Mouse (Mus musculus) embryonic facial prominence, embryonic 11.5 days (tissue): ENCODE data around the gene Lrch4. TPM values are rescaled to one million over a fixed set of nuclear protein-coding genes. Genes with fewer than 3 reads are reported as not detected.

Experiments
- ATAC-seq: fragments of 200-750 bp; cut with Nextera tagmentation; replicated peaks from 2 replicates; pipeline ENCODE4 v1.8.0; 2017; ENCODE audit warnings: low read depth; ENCODE audit not compliant: insufficient number of reproducible peaks, low FRiP score, low TSS enrichment
- DNase-seq: peaks from one replicate; pipeline ENCODE4 v3.0.0-alpha.2; 2015; ENCODE audit warnings: low spot score
- H3K27ac ChIP-seq: fragments of 300-500 bp; sonication (generic); replicated peaks from 2 replicates; pipeline ENCODE4 v1.5.1; 2014; ENCODE audit warnings: mild to moderate bottlenecking, low read depth, low read length, control low read depth
- H3K27me3 ChIP-seq: fragments of 300-500 bp; sonication (generic); 2 replicates; pipeline ENCODE4 v1.6.1; 2014; ENCODE audit warnings: mild to moderate bottlenecking, low read length, moderate library complexity, mixed read lengths; ENCODE audit not compliant: control insufficient read depth, insufficient read depth
- H3K36me3 ChIP-seq: fragments of 300-500 bp; sonication (generic); replicated peaks from 2 replicates; pipeline ENCODE4 v1.6.1; 2014; ENCODE audit warnings: low read depth, mild to moderate bottlenecking, low read length, moderate library complexity, mixed read lengths; ENCODE audit not compliant: control insufficient read depth, insufficient read depth
- H3K4me1 ChIP-seq: fragments of 300-500 bp; sonication (generic); 2 replicates; pipeline ENCODE4 v1.6.1; 2014; ENCODE audit warnings: low read length, mixed read lengths; ENCODE audit not compliant: control insufficient read depth, insufficient read depth
- H3K4me2 ChIP-seq: fragments of 300-500 bp; sonication (generic); 2 replicates; pipeline ENCODE4 v1.6.1; 2014; ENCODE audit warnings: low read depth, mild to moderate bottlenecking, control low read depth, low read length, moderate library complexity
- H3K4me3 ChIP-seq: fragments of 300-500 bp; sonication (generic); 2 replicates; pipeline ENCODE4 v1.5.1; 2014; ENCODE audit warnings: low read depth, low read length, control low read depth
- H3K9ac ChIP-seq: fragments of 300-500 bp; sonication (generic); replicated peaks from 2 replicates; pipeline ENCODE4 v1.6.1; 2014; ENCODE audit warnings: mild to moderate bottlenecking, control low read depth, low read length
- H3K9me3 ChIP-seq: fragments of 300-500 bp; sonication (generic); replicated peaks from 2 replicates; pipeline ENCODE4 v1.6.1; 2016; ENCODE audit warnings: mild to moderate bottlenecking, low read length, inconsistent platforms, mixed read lengths; ENCODE audit not compliant: control insufficient read depth
- WGBS: fragments of 180-500 bp; shearing (Covaris S2); extraction: QIAGEN DNeasy Blood & Tissue Kit; methylation state at CpG from one replicate; pipeline ENCODE4 v1.1.7; 2014; 5-methylcytosine and 5-hydroxymethylcytosine counted together
- polyA plus RNA-seq: library from polyadenylated mRNA; unstranded; fragments of >200 nt; fragmentation: Nextera tagmentation; extraction: Ambion mirVana; gene quantifications from 2 replicates; pipeline ENCODE4 v1.2.1, GENCODE M21; 2014

Gene Lrch4
- polyA plus RNA-seq, 1 experiment from 2014 or later = 28.4 TPM

DNA sequence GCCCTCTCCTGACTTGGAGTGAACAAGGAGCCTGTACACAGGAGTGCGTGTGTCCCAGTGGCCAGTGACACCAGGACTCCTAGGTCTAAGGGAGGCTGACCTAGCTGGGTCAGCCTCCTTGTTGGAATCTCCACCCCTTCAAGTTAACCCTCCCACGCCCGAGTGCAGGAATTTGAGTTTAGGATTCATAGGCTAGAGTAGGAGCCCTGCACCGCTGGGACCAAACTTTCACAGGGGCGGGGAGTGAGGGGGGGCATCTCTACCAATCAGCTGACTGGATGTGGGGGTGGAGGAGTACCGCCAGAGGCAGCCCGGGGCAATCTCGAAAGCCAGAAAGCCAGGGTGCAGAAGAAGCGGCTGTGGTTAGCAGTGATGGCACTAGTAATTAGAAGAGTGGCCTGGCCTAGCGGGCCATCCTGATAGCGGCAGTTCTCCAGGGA is 16.8 kb downstream of the Lrch4 start, which contains the start of gene Irs3:
Gene Irs3 (minus strand): TSS at position 63 of the 440 bp plus-strand sequence.
- ATAC-seq = no peak
- no peaks in the 10 kb centered on the region for H3K9me3 ChIP-seq
- H3K4me2 ChIP-seq = peak within 1 kb of the TSS; percentile 52
- H3K36me3 ChIP-seq = peaks cover 7% of the 10 kb centered on the region
- 12% methylated on average over 11 of the region's 11 CpGs for WGBS
- no peak within 1 kb of the TSS for H3K27ac ChIP-seq
- H3K4me3 ChIP-seq = peak within 1 kb of the TSS; percentile 26
- peak; percentile 27 for DNase-seq
- H3K9ac ChIP-seq = no peak within 1 kb of the TSS
- peaks cover 8% of the 10 kb centered on the region for H3K4me1 ChIP-seq
- peaks cover 21% of the 10 kb centered on the region for H3K27me3 ChIP-seq

DNA sequence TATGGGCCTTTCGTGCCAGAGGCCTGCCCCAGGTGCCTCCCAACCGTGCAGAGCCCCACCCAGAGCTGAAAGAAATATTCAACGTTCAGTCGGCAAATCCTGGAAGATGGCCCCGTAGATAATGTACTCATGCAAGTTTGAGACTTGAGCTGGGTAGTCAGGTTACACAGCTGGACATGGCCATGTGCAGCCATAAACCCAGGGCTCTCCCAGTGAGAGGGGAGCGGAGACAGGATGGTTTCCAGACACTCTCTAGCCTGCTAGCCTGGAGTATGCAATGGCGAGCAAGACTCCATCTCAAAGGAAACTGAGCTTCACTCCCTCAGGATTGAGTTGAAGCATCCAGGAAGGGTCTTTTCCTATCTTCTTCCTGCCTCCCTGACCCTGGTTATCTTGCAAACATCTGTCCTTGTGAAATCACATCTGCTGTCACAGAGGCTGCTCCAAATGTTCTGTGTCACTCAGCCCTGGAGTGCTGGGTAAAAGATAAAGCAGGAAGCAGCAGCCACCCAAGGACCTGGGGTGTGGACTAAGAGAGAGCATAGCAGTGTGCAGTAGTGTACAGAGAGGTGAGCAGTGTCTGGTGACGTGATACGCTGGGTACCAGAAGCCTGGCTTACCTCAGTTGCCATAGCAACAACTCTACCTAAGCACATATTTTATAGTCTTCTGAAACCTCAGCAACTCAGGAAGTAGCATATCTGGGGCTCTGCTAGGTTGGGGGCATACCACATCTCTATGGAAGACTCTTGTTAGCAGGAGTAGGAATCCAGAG is 19.1 kb downstream of the Lrch4 start:
- no peak for DNase-seq

GRCm38 (mm10) chr5:137649251-137649650 is 20.3 kb downstream of the Lrch4 start:
- Histone ChIP-seq H3K9ac (no peak overlapping the region), H3K36me3 (no peaks in the 10 kb centered on the region), H3K27ac (no peak overlapping the region), H3K4me3 (no peak overlapping the region), H3K4me2 (no peak overlapping the region), H3K27me3 (peaks cover 15% of the 10 kb centered on the region), H3K4me1 (peaks cover 8% of the 10 kb centered on the region), H3K9me3 (no peaks in the 10 kb centered on the region)
- ATAC-seq = no peak
- DNase-seq = no peak
- WGBS = 29% methylated on average over 4 of the region's 4 CpGs

More for the DNA sequence above, 19.1 kb downstream of the Lrch4 start:
- Histone ChIP-seq H3K4me1 (peaks cover 8% of the 10 kb centered on the region), H3K4me3 (no peak overlapping the region), H3K36me3 (no peaks in the 10 kb centered on the region), H3K27ac (no peak overlapping the region), H3K4me2 (no peak overlapping the region), H3K27me3 (peaks cover 21% of the 10 kb centered on the region), H3K9ac (no peak overlapping the region), H3K9me3 (no peaks in the 10 kb centered on the region)
- 52% methylated on average over 9 of the region's 9 CpGs for WGBS
- ATAC-seq = no peak

- H3K9ac ChIP-seq = no peak overlapping the region; the same call in 1 of the 2 replicates
- H3K36me3 ChIP-seq = no peaks in the 10 kb centered on the region
- peak; percentile 25 for DNase-seq
- ATAC-seq = no peak
- peaks cover 7% of the 10 kb centered on the region for H3K4me1 ChIP-seq
- peaks cover 9% of the 10 kb centered on the region for H3K27me3 ChIP-seq
- peak overlapping the region; percentile 22; the same call in 1 of the 2 replicates for H3K4me2 ChIP-seq
- no peaks in the 10 kb centered on the region for H3K9me3 ChIP-seq
- WGBS = 11% methylated on average over 18 of the region's 18 CpGs
- no peak overlapping the region for H3K4me3 ChIP-seq
- no peak overlapping the region for H3K27ac ChIP-seq
These were observed 21.0 kb downstream of the Lrch4 start for GRCm38 (mm10) chr5:137649669-137650571.

- Histone ChIP-seq H3K27me3 (no peaks in the 10 kb centered on the region), H3K9ac (no peak overlapping the region), H3K4me1 (0 out of 2 replicates have a peak, but pooled peaks cover 4% of the 10 kb centered on the region), H3K4me2 (no peak overlapping the region), H3K36me3 (no peaks in the 10 kb centered on the region), H3K9me3 (no peaks in the 10 kb centered on the region), H3K27ac (no peak overlapping the region), H3K4me3 (no peak overlapping the region)
- DNase-seq = peak; percentile 85
- WGBS = 22% methylated on average over 3 of the region's 3 CpGs
- no peak for ATAC-seq
These were observed 23.6 kb downstream of the Lrch4 start for GRCm38 (mm10) chr5:137652474-137652873.

DNA sequence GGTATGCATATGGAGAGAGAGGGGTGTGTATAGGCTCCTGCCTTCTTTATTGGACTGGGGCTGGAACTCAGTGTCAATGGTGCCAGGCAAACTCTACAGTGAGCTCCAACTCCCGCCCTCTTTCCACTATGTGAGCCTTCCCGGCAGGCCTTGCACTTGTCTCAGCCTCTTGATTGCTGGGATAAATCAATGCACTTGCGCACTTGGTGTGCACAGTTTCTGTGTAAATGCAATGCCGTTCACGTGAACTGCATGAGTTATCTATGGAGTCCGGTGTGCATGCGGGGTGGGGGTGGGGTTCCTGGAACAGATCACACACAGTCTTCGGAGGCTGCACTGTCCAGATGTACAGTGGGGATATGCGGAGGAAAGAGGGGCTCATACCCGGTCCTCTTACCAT is 24.4 kb downstream of the Lrch4 start:
- DNase-seq = no peak
- no peak overlapping the region for H3K27ac ChIP-seq
- WGBS = 90% methylated on average over 10 of the region's 10 CpGs
- no peak overlapping the region for H3K9ac ChIP-seq
- no peak overlapping the region for H3K4me3 ChIP-seq
- H3K27me3 ChIP-seq = no peaks in the 10 kb centered on the region
- no peaks in the 10 kb centered on the region for H3K9me3 ChIP-seq
- ATAC-seq = no peak
- no peaks in the 10 kb centered on the region for H3K4me1 ChIP-seq
- H3K4me2 ChIP-seq = no peak overlapping the region
- no peaks in the 10 kb centered on the region; the same call in 1 of the 2 replicates for H3K36me3 ChIP-seq

GRCm38 (mm10) chr5:137654746-137655145 is 25.8 kb downstream of the Lrch4 start:
- 78% methylated on average over 6 of the region's 7 CpGs for WGBS
- no peaks in the 10 kb centered on the region for H3K4me1 ChIP-seq
- no peaks in the 10 kb centered on the region for H3K27me3 ChIP-seq
- no peak overlapping the region for H3K4me2 ChIP-seq
- no peaks in the 10 kb centered on the region; the same call in 1 of the 2 replicates for H3K36me3 ChIP-seq
- no peak overlapping the region for H3K4me3 ChIP-seq
- DNase-seq (peak; percentile 38), ATAC-seq (no peak)
- H3K9ac ChIP-seq = no peak overlapping the region
- no peaks in the 10 kb centered on the region for H3K9me3 ChIP-seq
- H3K27ac ChIP-seq = no peak overlapping the region
